Mouse (Mus musculus) heart, adult 2 months (tissue): ENCODE measurements at regions not wholly inside any gene's neighbourhood (a gene's known extent, or its start where the extent isn't known, plus 50 kb on each side); places are given as distances from the start of the nearest gene placed in this dataset.
"Not testable (repeated sequence)": the region's sequence is repeated elsewhere in the genome, so short reads cannot be mapped to it uniquely, and the experiment has no call there.

Experiments used
- DNase-seq, 2 experiments: peaks; one replicate each; pipeline ENCODE4 v3.0.0; 2021
- H3K27ac ChIP-seq: fragments of 200-600 bp; 2 replicates; pipeline ENCODE4 v1.8.1; 2022
- H3K27me3 ChIP-seq: fragments of 200-500 bp; 2 replicates; pipeline ENCODE4 v1.6.1; 2012; ENCODE audit warnings: mild to moderate bottlenecking, low read length, inconsistent platforms, mixed read lengths; ENCODE audit not compliant: control insufficient read depth, insufficient read depth
- H3K36me3 ChIP-seq: fragments of 200-500 bp; 2 replicates; pipeline ENCODE4 v1.6.1; 2012; ENCODE audit warnings: low read length, inconsistent platforms; ENCODE audit not compliant: control insufficient read depth, insufficient read depth
- H3K4me1 ChIP-seq: fragments of 200-500 bp; 2 replicates; pipeline ENCODE4 v1.6.1; 2011; ENCODE audit warnings: low read length; ENCODE audit not compliant: control insufficient read depth, insufficient read depth
- H3K4me3 ChIP-seq: fragments of 200-600 bp; 2 replicates; pipeline ENCODE4 v1.8.1; 2022
- H3K79me2 ChIP-seq: fragments of 200-500 bp; replicated peaks from 2 replicates; pipeline ENCODE4 v1.6.1; 2012; ENCODE audit warnings: mild to moderate bottlenecking, inconsistent platforms, low read length, moderate library complexity, mixed read lengths; ENCODE audit not compliant: control insufficient read depth, insufficient read depth
- H3K9ac ChIP-seq: fragments of 200-500 bp; 2 replicates; pipeline ENCODE4 v1.6.1; 2012; ENCODE audit warnings: low read depth, mild to moderate bottlenecking, control low read depth, inconsistent platforms, low read length, mixed read lengths
- CTCF ChIP-seq: fragments of 200-600 bp; IDR thresholded peaks from 2 replicates; pipeline ENCODE4 v1.8.1; 2022; ENCODE audit warnings: antibody characterized with exemption, mild to moderate bottlenecking, moderate library complexity
- EP300 ChIP-seq: fragments of 200-500 bp; IDR thresholded peaks from 2 replicates; pipeline ENCODE4 v1.6.1; 2011; ENCODE audit warnings: low read depth, low read length, control low read depth; ENCODE audit not compliant: insufficient read depth
- POLR2A ChIP-seq: fragments of 200-500 bp; IDR thresholded peaks from 2 replicates; pipeline ENCODE4 v1.6.1; 2011; ENCODE audit warnings: mild to moderate bottlenecking, low read depth, low read length, control low read depth; ENCODE audit not compliant: insufficient read depth
- WGBS: fragments of 180-500 bp; shearing (Covaris S2); methylation state at CpG from one replicate; pipeline ENCODE4 v1.1.7; 2018; 5-methylcytosine and 5-hydroxymethylcytosine counted together
- intact Hi-C: fragments of 180-260 bp; cut with DNase I; formaldehyde crosslinking; loops from one replicate; pipeline ENCODE4 v1.15.1; 2025

- no peaks in the 10 kb centered on the region for H3K79me2 ChIP-seq
- no peaks in the 10 kb centered on the region; the same call in 1 of the 2 replicates for H3K36me3 ChIP-seq
- no peak overlapping the region for H3K4me3 ChIP-seq
- H3K27ac ChIP-seq, result no peak overlapping the region
- no peak for DNase-seq
- intact Hi-C loops, result no loop called here
- WGBS, result 56% methylated on average over 3 of the region's 3 CpGs
- peaks cover 7% of the 10 kb centered on the region for H3K4me1 ChIP-seq
- no peak for TF ChIP-seq CTCF
- no peak for TF ChIP-seq EP300
- no peak for TF ChIP-seq POLR2A
- no peak overlapping the region for H3K9ac ChIP-seq
- no peaks in the 10 kb centered on the region for H3K27me3 ChIP-seq
These were observed 55.5 kb downstream of the Zfp281 start for GRCm38 (mm10) chr1:136680173-136680572.

GRCm38 (mm10) chr1:136682311-136682710, 57.6 kb downstream of the Zfp281 start:
- H3K27ac ChIP-seq, H3K79me2 ChIP-seq, DNase-seq, H3K4me1 ChIP-seq, H3K36me3 ChIP-seq, H3K4me3 ChIP-seq, intact Hi-C loops, H3K9ac ChIP-seq, H3K27me3 ChIP-seq: not testable (repeated sequence)
- 76% methylated on average over 10 of the region's 10 CpGs for WGBS

- H3K27me3 ChIP-seq, result no peaks in the 10 kb centered on the region
- no peaks in the 10 kb centered on the region; the same call in 1 of the 2 replicates for H3K36me3 ChIP-seq
- WGBS, result 49% methylated on average over 3 of the region's 3 CpGs
- peaks cover 10% of the 10 kb centered on the region for H3K4me1 ChIP-seq
- H3K79me2 ChIP-seq, result no peaks in the 10 kb centered on the region
- H3K4me3 ChIP-seq, result no peak overlapping the region
- TF ChIP-seq CTCF (no peak), POLR2A (no peak), EP300 (0 out of 2 replicates have a peak, but pooled peaks have one; percentile 28)
- peak overlapping the region; percentile 77 for H3K27ac ChIP-seq
- intact Hi-C loops, result no loop called here
- DNase-seq, result peak; percentile 76 to 83
- H3K9ac ChIP-seq, result no peak overlapping the region
These were observed 58.4 kb downstream of the Zfp281 start for GRCm38 (mm10) chr1:136683061-136683531.

GRCm38 (mm10) chr1:136683561-136684131, 58.9 kb downstream of the Zfp281 start:
- Histone ChIP-seq H3K27ac (peak overlapping the region; percentile 77), H3K36me3 (no peaks in the 10 kb centered on the region; the same call in 1 of the 2 replicates), H3K4me3 (no peak overlapping the region), H3K9ac (no peak overlapping the region), H3K79me2 (no peaks in the 10 kb centered on the region), H3K27me3 (no peaks in the 10 kb centered on the region), H3K4me1 (peaks cover 10% of the 10 kb centered on the region)
- TF ChIP-seq EP300 (no peak), CTCF (no peak), POLR2A (no peak)
- peak; percentile 54 to 61 for DNase-seq
- intact Hi-C loops, result no loop called here
- WGBS, result 24% methylated on average over 10 of the region's 10 CpGs

- intact Hi-C loops, result no loop called here
- 77% methylated on average over 5 of the region's 5 CpGs for WGBS
- no peaks in the 10 kb centered on the region for H3K79me2 ChIP-seq
- H3K27me3 ChIP-seq, result no peaks in the 10 kb centered on the region
- no peak overlapping the region for H3K9ac ChIP-seq
- TF ChIP-seq POLR2A, result no peak
- TF ChIP-seq EP300, result no peak
- TF ChIP-seq CTCF, result no peak
- H3K36me3 ChIP-seq, result no peaks in the 10 kb centered on the region; the same call in 1 of the 2 replicates
- DNase-seq, result peak in 1 of 2 experiments; percentile 19
- peaks cover 10% of the 10 kb centered on the region for H3K4me1 ChIP-seq
- peak overlapping the region; percentile 74 for H3K27ac ChIP-seq
- no peak overlapping the region for H3K4me3 ChIP-seq
These were observed 59.8 kb downstream of the Zfp281 start for GRCm38 (mm10) chr1:136684481-136684880.

- no peaks in the 10 kb centered on the region; the same call in 1 of the 2 replicates for H3K36me3 ChIP-seq
- H3K27me3 ChIP-seq, result no peaks in the 10 kb centered on the region
- peak overlapping the region; percentile 34 for H3K4me3 ChIP-seq
- peak overlapping the region; percentile 46 for H3K9ac ChIP-seq
- TF ChIP-seq CTCF (no peak), EP300 (0 out of 2 replicates have a peak, but pooled peaks have one; percentile 9), POLR2A (peak; percentile 33; the same call in 1 of the 2 replicates)
- DNase-seq, result peak; percentile 46 to 61
- peak overlapping the region; percentile 74 for H3K27ac ChIP-seq
- H3K4me1 ChIP-seq, result peaks cover 10% of the 10 kb centered on the region
- 37% methylated on average over 13 of the region's 13 CpGs for WGBS
- intact Hi-C loops, result loop anchor here (1.0 kb wide), 1 partner anchor 61 kb away; the partner anchor contains the start of gene Zfp281
- no peaks in the 10 kb centered on the region for H3K79me2 ChIP-seq
These were observed 60.7 kb downstream of the Zfp281 start for GRCm38 (mm10) chr1:136685191-136686060.
